Mouse (Mus musculus): ENCODE measurements at regions not wholly inside any gene's neighbourhood (a gene's known extent, or its start where the extent isn't known, plus 50 kb on each side); places are given as distances from the start of the nearest gene placed in this dataset.

- in situ Hi-C loops (cut with MboI; ENCODE audit: unreplicated experiment in 2 of 2) = no loop called here
Observed at GRCm38 (mm10) chr10:12187669-12188342, 681.4 kb downstream of the Utrn start.

- in situ Hi-C loops (cut with MboI; ENCODE audit: unreplicated experiment in 2 of 2) = no loop called here
Observed at GRCm38 (mm10) chr10:12190435-12190834, 678.7 kb downstream of the Utrn start.

- in situ Hi-C loops (cut with MboI; ENCODE audit: unreplicated experiment in 2 of 2) = no loop called here
Observed at GRCm38 (mm10) chr10:12207301-12207700, 661.9 kb downstream of the Utrn start.

GRCm38 (mm10) chr10:12210181-12210580 is 659.0 kb downstream of the Utrn start:
- in situ Hi-C loops (cut with MboI; ENCODE audit: unreplicated experiment in 2 of 2) = no loop called here

GRCm38 (mm10) chr10:12218879-12219278 is 650.3 kb downstream of the Utrn start:
- in situ Hi-C loops (cut with MboI; ENCODE audit: unreplicated experiment in 2 of 2) = no loop called here

GRCm38 (mm10) chr10:12234141-12234540 is 635.0 kb downstream of the Utrn start:
- in situ Hi-C loops (cut with MboI; ENCODE audit: unreplicated experiment in 2 of 2) = no loop called here

- in situ Hi-C loops (cut with MboI; ENCODE audit: unreplicated experiment in 2 of 2) = no loop called here
Observed at GRCm38 (mm10) chr10:12248853-12249252, 620.3 kb downstream of the Utrn start.

GRCm38 (mm10) chr10:12253274-12253673 is 615.9 kb downstream of the Utrn start:
- in situ Hi-C loops (cut with MboI; ENCODE audit: unreplicated experiment in 2 of 2) = loop anchor here in 1 of 2 experiments (25.0 kb wide), 1 partner anchor 359 kb away; no protein-coding TSS in a partner anchor

GRCm38 (mm10) chr10:12285679-12286078 is 583.5 kb downstream of the Utrn start:
- in situ Hi-C loops (cut with MboI; ENCODE audit: unreplicated experiment in 2 of 2) = no loop called here

DNA sequence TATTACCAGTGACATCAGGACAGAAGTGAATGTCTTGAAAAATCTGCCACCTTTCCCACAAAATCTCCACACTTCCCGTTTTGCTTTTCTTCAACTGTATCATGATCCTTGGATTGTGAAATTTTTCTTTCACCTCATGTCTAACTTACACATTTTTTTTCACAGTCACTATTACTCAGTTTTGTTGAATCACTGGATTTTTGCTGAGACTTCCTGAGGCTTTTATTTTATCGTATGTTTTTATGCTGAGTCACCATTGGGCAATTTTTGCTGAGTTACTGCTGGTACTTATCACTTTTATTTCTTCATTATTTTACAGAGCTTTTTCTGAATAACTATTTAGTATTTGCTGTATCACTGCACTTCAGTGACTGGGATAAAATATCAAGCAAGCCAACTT is 570.3 kb downstream of the Utrn start:
- in situ Hi-C loops (cut with MboI; ENCODE audit: unreplicated experiment in 2 of 2) = no loop called here

- in situ Hi-C loops (cut with MboI; ENCODE audit: unreplicated experiment in 2 of 2) = no loop called here
Observed at GRCm38 (mm10) chr10:12302396-12302795, 566.8 kb downstream of the Utrn start.

DNA sequence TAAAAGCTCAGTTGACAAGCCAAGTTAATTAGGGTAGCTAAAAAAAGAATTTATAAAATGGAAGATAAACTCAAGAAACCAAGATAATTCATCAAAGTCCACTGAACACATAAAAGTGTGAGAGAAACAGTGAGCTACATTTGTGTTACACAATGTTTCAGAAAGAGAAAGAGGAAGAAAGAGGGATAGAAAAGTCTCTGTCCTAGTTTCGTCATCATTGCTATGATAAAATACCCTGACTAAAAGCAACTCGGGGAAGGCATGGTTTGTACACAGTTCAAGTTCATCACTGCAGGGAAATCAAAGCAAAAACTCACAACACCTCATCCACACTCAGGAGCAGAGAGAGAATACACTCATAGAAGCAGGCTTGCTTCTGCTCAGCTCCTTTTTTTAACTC is 548.9 kb downstream of the Utrn start:
- in situ Hi-C loops (cut with MboI; ENCODE audit: unreplicated experiment in 2 of 2) = no loop called here
